Mouse (Mus musculus): Measurements from ENCODE around the gene Samd4b. TPM values are rescaled to one million over a fixed set of nuclear protein-coding genes. Genes with fewer than 3 reads are reported as not detected.

Samd4b gene
- total RNA-seq, 2 experiments from 2014 or later: 56.0 to 59.0 TPM

- DNase-seq (ENCODE audit: low spot score in 2 of 2): no peak
Measured at GRCm38 (mm10) chr7:28451531-28452360, 146.2 kb downstream of the Samd4b start, which contains the start of gene Lrfn1. Gene Lrfn1, plus strand, starts transcription at chr7:28451980.

- DNase-seq (ENCODE audit: low spot score in 2 of 2): no peak
Measured at GRCm38 (mm10) chr7:28447865-28448820, 149.8 kb downstream of the Samd4b start.

GRCm38 (mm10) chr7:28447101-28447830, 150.7 kb downstream of the Samd4b start:
- DNase-seq (ENCODE audit: low spot score in 2 of 2): no peak

- peak; percentile 69 to 74 for DNase-seq (ENCODE audit: low spot score in 2 of 2)
Measured at GRCm38 (mm10) chr7:28446446-28446845, 151.5 kb downstream of the Samd4b start.

GRCm38 (mm10) chr7:28444344-28444974, 153.5 kb downstream of the Samd4b start:
- no peak for DNase-seq (ENCODE audit: low spot score in 2 of 2)

- DNase-seq (ENCODE audit: low spot score in 2 of 2): no peak
Measured at GRCm38 (mm10) chr7:28442688-28443087, 155.3 kb downstream of the Samd4b start.

GRCm38 (mm10) chr7:28441776-28442485, 156.0 kb downstream of the Samd4b start:
- no peak for DNase-seq (ENCODE audit: low spot score in 2 of 2)

GRCm38 (mm10) chr7:28440739-28441138, 157.2 kb downstream of the Samd4b start:
- no peak for DNase-seq (ENCODE audit: low spot score in 2 of 2)

- DNase-seq (ENCODE audit: low spot score in 2 of 2): no peak
Measured at GRCm38 (mm10) chr7:28438771-28439170, 159.2 kb downstream of the Samd4b start.

- no peak for DNase-seq (ENCODE audit: low spot score in 2 of 2)
Measured at GRCm38 (mm10) chr7:28437964-28438363, 160.0 kb downstream of the Samd4b start.

- peak in 1 of 2 experiments; percentile 60 for DNase-seq (ENCODE audit: low spot score in 2 of 2)
Measured at GRCm38 (mm10) chr7:28436932-28437570, 160.9 kb downstream of the Samd4b start, which contains the start of gene Gmfg. Gene Gmfg, plus strand, starts transcription at chr7:28437447.

- DNase-seq (ENCODE audit: low spot score in 2 of 2): peak; percentile 97 to 99
Measured at GRCm38 (mm10) chr7:28436271-28436904, 161.6 kb downstream of the Samd4b start.

- no peak for DNase-seq (ENCODE audit: low spot score in 2 of 2)
Measured at GRCm38 (mm10) chr7:28435660-28436259, 162.2 kb downstream of the Samd4b start.

GRCm38 (mm10) chr7:28432252-28432651, 165.7 kb downstream of the Samd4b start:
- DNase-seq (ENCODE audit: low spot score in 2 of 2): no peak

GRCm38 (mm10) chr7:28430512-28430911, 167.4 kb downstream of the Samd4b start:
- DNase-seq (ENCODE audit: low spot score in 2 of 2): no peak

- no peak for DNase-seq (ENCODE audit: low spot score in 2 of 2)
Measured at GRCm38 (mm10) chr7:28427738-28428137, 170.2 kb downstream of the Samd4b start.

GRCm38 (mm10) chr7:28423018-28423417, 174.9 kb downstream of the Samd4b start:
- DNase-seq (ENCODE audit: low spot score in 2 of 2): no peak

GRCm38 (mm10) chr7:28419416-28419815, 178.5 kb downstream of the Samd4b start:
- no peak for DNase-seq (ENCODE audit: low spot score in 2 of 2)

Data from adrenal gland, postnatal 4 days (tissue).